Mouse (Mus musculus) urinary bladder, postnatal 25 days (tissue): ENCODE results near the gene Rph3al.

Source experiments
- DNase-seq: peaks from one replicate; pipeline ENCODE4 v3.0.0; 2022; ENCODE audit warnings: low spot score

Gene Rph3al

DNA sequence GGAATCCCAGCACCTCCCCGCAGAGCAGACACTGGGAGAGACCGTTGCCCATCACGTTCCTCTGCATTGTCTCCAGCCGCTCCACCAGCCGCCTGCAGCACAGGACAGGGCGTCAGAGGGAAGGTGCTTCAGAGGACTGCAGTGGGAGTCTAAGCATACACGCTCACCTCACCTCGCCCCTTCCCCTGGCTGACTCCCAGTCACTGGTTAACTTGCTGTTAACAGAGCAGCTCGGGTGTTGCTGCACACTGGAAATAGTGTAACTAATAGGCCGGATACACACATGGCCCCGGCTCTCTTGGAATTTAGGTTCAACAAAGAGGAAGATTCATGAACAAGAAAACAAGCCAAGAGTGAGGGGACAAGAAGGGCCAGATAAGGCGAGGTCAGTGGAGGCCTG lies 31.7 kb downstream of the Rph3al start:
- DNase-seq = no peak

DNA sequence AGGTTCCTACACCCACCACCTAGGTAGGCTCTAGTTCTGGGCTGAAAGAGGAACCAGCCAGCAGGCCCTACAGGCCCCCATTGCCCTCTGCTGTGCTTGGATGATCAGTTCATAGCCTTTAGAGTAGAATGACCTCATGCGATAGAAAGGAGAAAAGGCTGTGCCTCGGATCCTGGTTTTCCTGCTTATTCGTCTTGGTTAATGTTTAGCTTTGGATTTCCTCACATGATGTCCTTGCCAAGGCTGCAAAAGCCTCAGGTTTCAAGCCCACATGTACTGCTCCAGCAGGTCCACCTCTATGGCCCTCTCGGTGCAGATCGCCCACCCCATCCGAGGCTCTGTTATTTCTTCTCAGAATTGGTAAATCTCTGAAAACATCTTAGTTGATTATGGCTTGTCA lies 33.2 kb downstream of the Rph3al start:
- no peak for DNase-seq

DNA sequence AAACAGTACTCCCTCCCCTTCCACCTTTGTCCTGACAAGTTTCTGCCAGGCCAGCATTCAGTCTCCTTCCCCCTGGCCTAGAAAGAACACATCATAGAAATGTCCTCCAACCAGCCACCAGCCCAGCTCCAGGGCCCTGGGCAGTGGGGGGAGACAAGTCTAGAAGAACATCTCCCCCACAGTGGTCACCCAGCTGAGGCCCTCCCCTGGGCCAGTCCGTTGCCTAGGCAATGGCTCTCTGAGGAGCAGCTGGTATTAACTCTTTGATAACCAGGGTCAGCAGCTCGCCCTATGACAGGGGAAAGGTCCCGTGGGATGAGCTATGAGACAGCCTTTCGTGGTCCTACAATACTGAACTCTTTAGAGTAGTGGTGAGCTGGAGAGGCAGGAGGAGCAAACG lies 33.7 kb downstream of the Rph3al start:
- no peak for DNase-seq

DNA sequence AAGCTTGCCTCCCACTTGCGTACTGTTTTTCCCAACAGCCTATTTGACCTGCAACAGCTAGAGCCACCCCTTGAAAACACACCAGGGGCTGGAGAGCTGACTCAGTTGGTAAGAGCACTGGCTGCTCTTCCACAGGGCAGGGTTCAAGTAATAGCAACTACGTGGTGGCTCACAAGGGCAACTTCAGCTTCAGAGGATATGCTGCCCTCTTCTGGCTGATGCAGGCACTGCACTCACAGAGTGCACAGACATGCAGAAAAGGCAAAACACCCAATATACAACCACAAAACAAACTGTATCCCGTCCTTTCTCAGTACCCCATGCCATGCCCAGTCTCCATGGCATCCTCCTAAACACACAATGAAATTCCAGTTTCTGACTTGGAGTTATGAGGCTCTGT lies 34.7 kb downstream of the Rph3al start:
- no peak for DNase-seq

GRCm38 (mm10) chr11:75901339-75901738 lies 36.9 kb downstream of the Rph3al start:
- no peak for DNase-seq

GRCm38 (mm10) chr11:75899676-75900075 lies 38.6 kb downstream of the Rph3al start:
- no peak for DNase-seq

DNA sequence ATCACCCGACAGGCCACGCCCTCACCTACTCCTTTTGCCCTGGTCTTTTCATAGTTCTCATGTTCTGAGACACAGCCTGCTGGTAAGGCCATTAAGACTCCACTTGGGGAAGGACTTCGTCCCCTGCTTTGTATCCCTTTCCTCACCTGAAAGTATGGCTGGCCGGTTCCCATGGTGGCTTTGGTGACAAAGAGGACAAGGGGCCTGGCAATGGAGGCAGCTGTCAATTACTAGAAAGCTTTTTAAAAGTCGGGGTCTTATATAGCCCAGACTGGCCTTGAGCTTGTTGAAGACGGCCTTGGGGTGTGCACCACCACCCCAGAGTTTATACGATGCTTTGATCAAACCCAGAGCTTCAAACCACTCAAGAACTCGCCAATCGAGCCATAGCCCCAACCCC lies 39.7 kb downstream of the Rph3al start:
- DNase-seq = no peak

GRCm38 (mm10) chr11:75894791-75895420 lies 43.3 kb downstream of the Rph3al start:
- no peak for DNase-seq

- no peak for DNase-seq
Measured at GRCm38 (mm10) chr11:75893956-75894355, 44.3 kb downstream of the Rph3al start.

GRCm38 (mm10) chr11:75887349-75887748 lies 50.9 kb downstream of the Rph3al start:
- DNase-seq = no peak

DNA sequence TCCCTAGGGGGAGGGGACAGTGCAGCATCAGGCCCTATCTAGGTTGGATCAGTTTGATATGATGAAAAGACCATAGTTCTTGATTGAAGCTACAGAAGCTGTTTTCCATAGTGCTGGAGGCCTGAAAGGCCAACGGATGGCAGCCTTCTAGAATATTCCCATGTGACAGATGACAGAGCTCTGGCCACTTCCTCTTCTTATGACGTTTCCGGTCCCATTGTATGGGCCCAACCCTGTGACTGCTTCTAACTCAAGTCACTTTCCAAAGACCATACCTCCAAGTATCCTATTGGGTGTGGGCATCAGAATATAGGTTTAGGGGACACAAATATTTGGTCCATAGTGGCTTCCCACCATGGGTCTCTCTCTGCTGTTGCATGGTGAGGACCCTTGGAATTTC lies 57.0 kb downstream of the Rph3al start:
- no peak for DNase-seq

GRCm38 (mm10) chr11:75880064-75880463 lies 58.2 kb downstream of the Rph3al start:
- DNase-seq = no peak

GRCm38 (mm10) chr11:75878460-75878859 lies 59.8 kb downstream of the Rph3al start:
- no peak for DNase-seq

DNA sequence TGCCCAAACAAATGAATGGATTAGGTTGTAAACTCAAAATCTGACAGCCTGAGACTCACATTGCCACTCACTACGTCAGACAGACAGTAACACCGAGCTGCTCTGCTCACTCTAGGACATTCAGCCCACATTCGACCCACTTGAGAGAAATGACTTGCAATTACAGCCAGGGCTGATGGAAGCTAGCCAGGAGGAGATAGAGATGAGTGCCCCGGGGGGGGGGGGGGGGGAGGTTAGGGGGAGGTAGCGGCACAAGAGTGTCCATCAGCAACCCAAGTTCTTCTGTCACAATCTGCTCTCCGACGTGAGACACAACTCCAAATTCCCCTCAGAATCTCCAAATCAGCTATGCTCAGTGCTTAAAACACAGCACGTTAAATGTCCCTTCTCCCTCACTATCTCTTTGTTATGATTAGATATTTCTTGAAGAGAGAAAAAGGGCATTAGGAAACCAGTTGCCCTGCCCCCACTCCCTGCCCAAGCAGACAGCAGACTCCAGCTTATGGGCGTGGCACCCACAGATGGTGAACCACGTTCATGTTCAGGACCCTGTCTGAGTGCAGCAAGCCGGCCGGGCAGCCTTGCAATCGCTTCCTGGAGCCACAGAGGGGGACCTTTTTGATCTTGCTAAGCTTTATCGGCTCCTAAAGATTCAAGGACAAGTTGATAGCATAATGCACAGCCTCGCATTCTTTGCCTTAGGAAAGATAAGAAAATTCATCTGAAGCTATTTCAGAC lies 62.0 kb downstream of the Rph3al start:
- peak; percentile 15 for DNase-seq

DNA sequence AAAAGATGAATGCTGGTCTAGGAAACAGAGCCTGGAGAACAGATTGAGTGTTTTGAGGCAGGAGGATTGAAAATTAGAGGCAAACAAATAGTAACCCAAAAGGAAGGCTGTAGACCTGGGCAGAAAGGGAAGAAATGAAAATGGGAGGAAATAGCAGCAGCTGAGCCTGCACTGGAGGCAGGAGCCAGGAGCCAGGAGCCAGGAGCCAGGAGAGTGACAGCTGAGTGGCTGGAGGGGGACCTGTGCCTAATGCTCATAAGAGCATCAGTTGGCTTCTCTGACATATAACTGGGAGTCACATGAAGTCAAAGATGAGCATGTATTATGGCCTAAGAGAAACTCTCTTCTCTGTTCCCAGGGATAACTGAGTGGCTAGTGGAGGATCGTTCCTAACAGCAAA lies 66.5 kb downstream of the Rph3al start:
- no peak for DNase-seq

- no peak for DNase-seq
Measured at GRCm38 (mm10) chr11:75870947-75871346, 67.3 kb downstream of the Rph3al start.

- DNase-seq = no peak
Measured at GRCm38 (mm10) chr11:75870386-75870785, 67.8 kb downstream of the Rph3al start.

DNA sequence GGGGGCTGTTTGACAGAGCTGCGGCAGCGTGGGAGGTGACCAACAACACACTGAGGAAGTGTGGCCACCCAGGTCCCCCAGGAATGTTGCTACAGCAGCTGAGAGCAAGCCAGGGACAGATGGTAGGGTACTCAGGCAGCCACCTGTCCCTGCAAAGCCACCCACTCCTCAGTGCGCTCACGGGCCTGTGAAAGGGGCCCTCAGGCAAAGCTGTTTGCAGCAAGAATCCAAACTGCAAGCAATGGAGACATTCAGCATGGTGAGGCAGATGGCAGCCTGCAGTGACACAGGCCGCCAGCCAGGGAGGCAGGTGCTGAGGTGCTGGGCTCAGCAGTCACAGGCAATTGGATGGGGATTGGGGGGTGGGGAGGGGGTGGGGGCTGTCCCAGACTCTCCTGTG lies 68.3 kb downstream of the Rph3al start:
- no peak for DNase-seq

DNA sequence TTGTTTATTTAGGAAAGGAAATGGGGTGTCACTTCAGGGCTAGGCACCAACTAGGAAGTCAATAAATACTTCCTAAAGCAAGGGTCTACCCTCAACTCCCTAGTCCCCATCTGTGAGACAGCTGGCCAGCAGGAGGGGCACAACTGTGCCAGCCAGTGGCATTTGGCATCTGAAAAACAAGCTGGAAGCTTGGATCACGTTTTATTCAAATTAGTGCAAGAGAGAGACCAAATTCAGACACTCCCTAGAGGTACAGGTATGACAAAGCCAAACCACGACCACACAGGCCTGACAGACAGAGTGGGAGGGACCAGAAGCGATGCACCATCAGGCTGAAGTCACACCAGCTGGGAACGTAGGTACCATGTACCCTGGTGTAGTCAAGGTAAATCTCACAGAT lies 71.4 kb downstream of the Rph3al start:
- no peak for DNase-seq

GRCm38 (mm10) chr11:75865859-75866258 lies 72.4 kb downstream of the Rph3al start:
- DNase-seq = no peak

DNA sequence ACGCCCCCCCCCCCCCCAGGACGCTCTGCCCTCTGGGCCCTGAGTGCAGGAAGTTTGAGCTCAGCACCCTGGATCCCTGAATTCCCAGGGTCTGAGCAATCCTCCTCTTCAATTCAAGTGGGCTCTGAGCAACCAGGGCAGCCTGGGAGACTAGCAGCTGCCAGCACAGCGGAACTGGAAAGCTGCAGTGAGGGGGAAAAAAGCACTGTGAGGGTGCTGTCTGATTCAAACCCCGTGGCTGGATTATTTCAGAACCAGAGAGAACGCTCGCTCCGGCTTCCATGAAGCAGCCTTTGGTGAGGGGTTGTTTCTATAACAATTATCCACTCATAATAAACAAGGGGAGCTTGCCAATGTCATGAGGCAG lies 73.0 kb downstream of the Rph3al start:
- no peak for DNase-seq

GRCm38 (mm10) chr11:75864529-75865252 lies 73.5 kb downstream of the Rph3al start:
- no peak for DNase-seq

GRCm38 (mm10) chr11:75862466-75862865 lies 75.8 kb downstream of the Rph3al start:
- no peak for DNase-seq
